Mouse (Mus musculus) thymus, postnatal 36 days (tissue): ENCODE results near the gene Hgd.

Experiments
- DNase-seq, 2 experiments: peaks; one replicate each; pipeline ENCODE4 v3.0.0; 2022; ENCODE audit warnings: mixed read lengths in 2 of 2

The Hgd gene

GRCm38 (mm10) chr16:37579994-37580393 lies at the start of gene Hgd:
Gene Hgd, plus strand, starts transcription at chr16:37580153.
- DNase-seq, result no peak

GRCm38 (mm10) chr16:37530170-37530569 lies 49.8 kb upstream of the Hgd start:
- no peak for DNase-seq

GRCm38 (mm10) chr16:37532046-37532445 lies 47.9 kb upstream of the Hgd start:
- DNase-seq, result no peak

GRCm38 (mm10) chr16:37533369-37534068 lies 46.4 kb upstream of the Hgd start:
- DNase-seq, result no peak

- DNase-seq, result no peak
Measured at GRCm38 (mm10) chr16:37539240-37539610, 40.7 kb upstream of the Hgd start.

GRCm38 (mm10) chr16:37539611-37540580 lies 40.1 kb upstream of the Hgd start, which contains the start of the genes Gtf2e1 and Rabl3:
Gene Gtf2e1, minus strand, starts transcription at chr16:37539789.
Gene Rabl3, plus strand, starts transcription at chr16:37539885.
- peak; percentile 94 to 95 for DNase-seq

GRCm38 (mm10) chr16:37540776-37541175 lies 39.2 kb upstream of the Hgd start:
- DNase-seq, result peak in 1 of 2 experiments; percentile 4

- no peak for DNase-seq
Measured at GRCm38 (mm10) chr16:37546312-37546711, 33.6 kb upstream of the Hgd start.

GRCm38 (mm10) chr16:37550266-37550665 lies 29.7 kb upstream of the Hgd start:
- no peak for DNase-seq

- DNase-seq, result no peak
Measured at GRCm38 (mm10) chr16:37550981-37551380, 29.0 kb upstream of the Hgd start.

- no peak for DNase-seq
Measured at GRCm38 (mm10) chr16:37552824-37553223, 27.1 kb upstream of the Hgd start.

- DNase-seq, result no peak
Measured at GRCm38 (mm10) chr16:37562414-37562813, 17.5 kb upstream of the Hgd start.

- DNase-seq, result no peak
Measured at GRCm38 (mm10) chr16:37562961-37563360, 17.0 kb upstream of the Hgd start.

GRCm38 (mm10) chr16:37565117-37565516 lies 14.8 kb upstream of the Hgd start:
- DNase-seq, result no peak

- DNase-seq, result no peak
Measured at GRCm38 (mm10) chr16:37566107-37566506, 13.8 kb upstream of the Hgd start.

GRCm38 (mm10) chr16:37567113-37568050 lies 12.6 kb upstream of the Hgd start:
- DNase-seq, result no peak

- DNase-seq, result no peak
Measured at GRCm38 (mm10) chr16:37571554-37571953, 8.4 kb upstream of the Hgd start.

- no peak for DNase-seq
Measured at GRCm38 (mm10) chr16:37572117-37572754, 7.7 kb upstream of the Hgd start.

GRCm38 (mm10) chr16:37573061-37573460 lies 6.9 kb upstream of the Hgd start:
- no peak for DNase-seq

- no peak for DNase-seq
Measured at GRCm38 (mm10) chr16:37575325-37575724, 4.6 kb upstream of the Hgd start.

- DNase-seq, result no peak
Measured at GRCm38 (mm10) chr16:37579591-37579990, 362 bp upstream of the Hgd start.

GRCm38 (mm10) chr16:37580651-37581050 lies 698 bp downstream of the Hgd start:
- DNase-seq, result no peak
